Mouse (Mus musculus) stomach, postnatal 0 days (tissue): ENCODE results near the gene Gm10570.

Experiments
- CTCF ChIP-seq: IDR thresholded peaks from 2 replicates; pipeline ENCODE4 v1.5.1; 2016; ENCODE audit warnings: antibody characterized with exemption, low read depth, mild to moderate bottlenecking, moderate library complexity
- EP300 ChIP-seq: optimal IDR thresholded peaks from 2 replicates; pipeline ENCODE3; 2016; ENCODE audit warnings: antibody characterized with exemption

DNA sequence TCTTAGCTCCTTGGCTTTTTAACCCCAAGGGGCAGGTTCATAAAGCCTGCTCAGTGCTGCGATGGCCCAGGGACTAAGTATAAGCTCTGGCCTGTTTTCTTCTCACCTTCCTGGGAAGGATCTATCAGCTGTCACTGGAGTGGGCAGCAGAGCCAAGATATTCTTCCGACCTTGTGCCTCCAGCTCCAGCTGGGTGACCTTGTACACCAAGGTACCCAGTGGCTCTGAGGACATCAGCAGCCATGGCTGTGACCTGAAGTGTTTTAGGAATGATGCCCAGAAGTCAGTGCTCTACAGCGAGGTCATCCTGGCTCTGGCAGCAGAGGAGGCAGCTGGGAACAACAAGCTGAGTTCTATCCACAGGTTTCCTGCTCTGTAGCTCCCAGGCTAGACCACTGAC, 4.1 kb upstream of the Gm10570 start:
- no peak for TF ChIP-seq CTCF
- no peak for TF ChIP-seq EP300
